Mouse (Mus musculus) spleen, adult 2 months (tissue): ENCODE results near the gene Slc2a3.

ENCODE experiments used
- CTCF ChIP-seq: fragments of 200-500 bp; IDR thresholded peaks from 2 replicates; pipeline ENCODE4 v1.5.1; 2011; ENCODE audit warnings: mild to moderate bottlenecking, inconsistent platforms; ENCODE audit not compliant: insufficient read depth, insufficient read length, insufficient replicate concordance; ENCODE audit errors: extremely low read depth
- POLR2A ChIP-seq: fragments of 200-500 bp; IDR thresholded peaks from 2 replicates; pipeline ENCODE4 v1.6.1; 2011; ENCODE audit warnings: low read depth, low read length, inconsistent platforms

DNA sequence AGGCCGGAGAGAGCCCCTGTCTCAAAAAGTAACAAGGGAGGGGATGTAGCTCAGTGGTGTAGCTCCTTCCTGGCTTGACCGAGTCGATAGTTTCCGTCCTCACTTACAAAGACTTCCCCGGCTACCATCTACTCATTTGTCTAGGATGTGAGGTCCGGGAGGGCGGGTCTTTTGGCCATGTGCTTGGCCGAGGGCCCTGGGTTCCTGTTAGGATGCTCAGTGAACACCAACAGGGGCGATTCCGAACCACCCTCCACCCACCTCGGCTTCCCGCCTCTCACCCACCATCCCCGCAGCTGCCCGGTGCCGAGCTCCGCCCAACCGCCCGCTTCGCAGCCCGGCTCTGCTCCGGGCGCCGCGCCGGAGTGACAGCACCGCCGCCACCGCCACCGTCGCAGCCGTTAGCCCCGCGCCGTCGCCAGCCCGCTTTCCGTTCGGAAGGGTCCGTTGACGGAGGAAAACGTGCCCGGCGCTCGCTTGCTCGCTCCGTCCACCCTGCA, at the start of gene Slc2a3:
- TF ChIP-seq CTCF (no peak), POLR2A (no peak)
